Mouse (Mus musculus): ENCODE measurements around the gene Lclat1. TPM values are rescaled to one million over a fixed set of nuclear protein-coding genes. Genes with fewer than 3 reads are reported as not detected.
A peak's percentile ranks its signal among the peaks of the same experiment; 100 is the strongest.

The Lclat1 gene
- total RNA-seq, 2 experiments from 2014 or later = 15.9 to 17.4 TPM

DNA sequence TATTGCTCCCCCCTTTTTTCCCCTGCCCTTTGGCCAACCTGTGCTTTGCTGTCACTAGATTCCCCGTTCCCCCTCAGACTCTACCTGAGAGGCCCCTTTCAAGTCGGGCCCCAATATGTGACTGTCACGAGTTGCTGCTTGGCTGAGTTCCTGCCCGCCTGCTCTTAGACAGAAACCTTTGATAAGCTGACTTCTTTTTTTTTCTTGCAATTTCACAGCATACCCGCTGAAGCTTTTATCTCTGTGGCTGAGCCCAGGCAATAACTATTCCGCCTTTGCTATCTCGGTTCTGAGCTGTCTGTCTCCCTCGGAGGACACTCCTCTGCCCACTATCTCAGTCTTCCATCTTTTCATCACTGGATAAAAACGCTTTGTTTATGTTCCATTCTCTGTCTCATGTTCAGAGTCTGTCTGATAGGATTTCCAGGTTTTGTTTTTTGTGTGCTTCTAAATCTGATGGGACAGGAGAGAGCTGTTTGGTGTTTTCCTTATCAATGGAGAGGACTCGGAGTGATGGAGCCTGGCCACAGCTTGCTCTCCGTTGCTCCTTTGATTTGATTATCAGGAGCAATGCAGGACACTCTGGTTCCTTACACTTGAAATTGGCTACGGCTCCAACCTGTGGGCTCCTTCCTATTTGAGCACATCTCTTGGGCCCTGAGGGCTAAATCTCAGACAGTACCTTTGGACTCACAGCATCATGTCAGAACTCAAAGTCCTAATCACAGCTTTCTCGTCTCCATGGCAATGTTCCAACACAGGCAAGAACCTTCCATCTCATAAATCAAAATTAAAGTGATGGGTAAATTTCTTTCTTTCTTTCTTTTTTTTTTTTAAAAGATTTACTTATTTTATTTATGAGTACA is 20.5 kb upstream of the Lclat1 start:
- no peak for DNase-seq

DNA sequence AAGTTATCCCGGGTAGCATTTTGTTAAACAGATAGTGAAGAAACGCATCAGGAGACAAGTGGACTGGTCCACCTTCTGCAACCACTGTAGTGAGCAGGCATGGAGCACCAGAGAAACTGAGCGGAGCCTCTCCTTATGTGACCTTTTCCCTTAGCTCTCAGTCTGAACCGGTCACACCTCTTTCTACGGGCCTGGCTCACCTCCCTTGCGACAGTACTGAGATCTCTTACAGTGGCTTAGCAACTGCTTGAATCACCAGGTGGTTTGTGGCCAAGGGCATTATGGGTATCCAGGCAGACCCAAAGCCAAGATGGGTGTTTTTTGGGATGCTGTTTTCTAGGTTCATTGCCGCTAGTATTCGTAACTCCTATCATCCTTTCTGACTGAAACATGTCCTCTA is 16.4 kb upstream of the Lclat1 start:
- DNase-seq = no peak

DNA sequence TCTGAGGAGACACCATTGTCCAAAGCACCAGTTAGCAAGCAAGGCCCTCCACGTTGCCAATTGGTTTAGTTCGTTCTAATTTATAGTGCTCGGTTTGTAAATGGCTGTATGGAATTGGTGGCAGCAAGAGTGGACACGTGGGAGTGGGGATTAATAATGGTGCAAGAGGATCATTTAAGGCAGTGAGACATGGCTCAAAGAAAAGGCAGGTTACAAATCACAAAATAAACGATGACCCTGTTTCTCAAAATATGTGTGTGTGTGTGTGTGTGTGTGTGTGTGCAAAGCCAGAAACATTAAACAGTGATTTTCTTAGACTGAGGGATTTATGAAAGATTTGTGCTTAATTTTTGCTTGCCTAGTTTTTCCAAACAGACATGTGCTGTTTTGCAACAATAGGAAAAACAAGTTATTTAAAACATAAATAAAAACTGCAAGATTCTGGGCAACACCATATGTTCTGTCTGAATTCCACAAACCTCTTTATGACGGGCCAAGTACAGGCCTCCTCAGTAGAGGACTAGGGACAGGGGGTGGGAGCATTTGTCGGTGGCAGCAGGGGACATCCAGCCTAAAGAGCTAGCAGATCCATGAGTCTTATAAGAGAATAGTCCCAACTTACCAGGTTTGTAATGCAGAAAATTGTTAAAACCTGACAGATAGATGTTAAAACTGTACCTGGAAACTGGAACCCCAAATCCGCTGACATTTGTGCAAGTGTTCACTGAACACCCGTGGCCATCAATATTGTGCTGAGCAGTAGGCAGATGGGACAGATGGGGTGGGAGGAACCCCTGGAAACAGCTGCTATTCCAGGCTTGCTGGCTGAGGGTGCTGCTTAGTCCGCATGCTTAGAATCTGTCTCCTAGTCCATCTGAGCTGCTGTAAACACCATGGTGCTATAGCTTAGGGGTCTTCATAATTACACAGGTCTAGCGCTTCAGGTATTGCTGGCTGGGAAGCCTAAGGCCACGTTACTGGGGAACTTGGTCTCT is 15.4 kb upstream of the Lclat1 start:
- DNase-seq = no peak

DNA sequence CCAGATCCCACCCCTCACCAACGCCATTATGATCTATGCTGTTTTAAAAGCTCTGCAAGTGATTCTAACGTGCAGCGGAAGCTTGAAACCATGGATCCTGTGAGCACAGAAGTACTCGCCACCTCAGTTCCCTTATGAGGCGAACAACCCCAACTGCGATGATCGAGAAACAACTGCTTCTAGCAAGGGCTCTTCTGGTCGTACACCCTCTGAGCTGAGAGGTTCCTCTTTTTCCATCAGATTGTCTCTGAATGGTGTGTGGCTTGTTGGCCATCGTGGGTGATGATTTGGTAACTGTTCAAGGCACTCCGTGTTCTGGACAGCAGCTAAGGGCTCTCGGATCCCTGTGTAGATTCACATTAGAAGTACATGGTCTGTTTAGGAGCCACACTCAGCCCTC is 12.7 kb upstream of the Lclat1 start:
- DNase-seq = no peak

DNA sequence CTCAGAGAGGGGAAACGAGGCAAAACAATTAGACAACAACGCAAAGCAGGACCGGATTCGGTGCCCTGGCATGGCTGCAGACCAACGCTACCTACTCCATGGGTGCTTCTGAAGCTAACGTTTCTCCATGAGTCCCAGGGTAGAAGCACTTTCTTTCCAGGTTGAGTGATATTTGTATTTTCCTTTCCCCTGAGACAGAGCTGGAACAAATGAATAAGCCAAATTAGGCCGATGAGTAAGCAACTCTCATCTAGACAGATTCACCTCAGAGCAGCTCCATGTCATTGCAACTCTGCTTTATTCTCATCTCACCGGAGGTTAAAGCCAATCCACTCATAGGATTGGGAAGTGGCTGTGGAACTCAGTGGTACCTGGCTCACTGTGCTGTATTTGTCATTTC is 12.2 kb upstream of the Lclat1 start:
- no peak for DNase-seq

DNA sequence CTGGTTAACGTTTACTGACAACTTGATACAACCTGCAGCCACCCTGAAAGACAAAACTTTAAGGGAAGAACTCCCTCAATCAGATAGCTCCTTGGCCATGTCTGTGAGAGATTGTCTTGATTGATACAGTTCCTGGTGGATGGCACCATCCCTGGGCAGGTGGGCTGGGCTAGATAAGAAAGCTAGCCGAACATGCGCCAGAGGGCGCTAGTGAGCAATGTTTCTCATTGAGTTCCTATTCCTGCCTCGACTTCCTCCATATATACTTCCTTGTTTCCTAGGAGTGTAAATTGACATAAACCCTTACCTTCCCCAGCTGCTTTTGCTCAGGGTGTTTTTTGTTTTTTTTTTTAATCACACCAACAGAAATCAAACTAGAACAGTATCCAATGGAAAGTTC is 11.3 kb upstream of the Lclat1 start:
- DNase-seq = peak; percentile 42

DNA sequence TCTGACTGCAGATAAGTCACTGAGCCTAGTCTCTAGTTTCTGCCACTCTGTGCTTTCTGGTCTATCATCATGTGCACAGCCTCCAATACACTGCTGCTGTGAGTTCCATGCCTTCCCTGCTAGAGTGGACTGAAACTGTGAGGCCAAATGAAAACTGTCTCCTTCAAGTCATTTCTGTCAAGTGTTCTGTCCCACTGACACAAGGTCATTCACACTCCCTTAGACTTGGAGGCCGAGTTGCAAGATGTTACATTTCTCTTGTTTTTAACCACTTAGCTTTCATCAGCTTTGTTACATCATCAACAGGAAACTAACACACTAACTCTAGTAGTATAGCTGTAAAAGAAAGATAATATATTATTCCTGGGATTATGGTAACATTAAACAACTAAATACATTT is 9.1 kb upstream of the Lclat1 start:
- no peak for DNase-seq

DNA sequence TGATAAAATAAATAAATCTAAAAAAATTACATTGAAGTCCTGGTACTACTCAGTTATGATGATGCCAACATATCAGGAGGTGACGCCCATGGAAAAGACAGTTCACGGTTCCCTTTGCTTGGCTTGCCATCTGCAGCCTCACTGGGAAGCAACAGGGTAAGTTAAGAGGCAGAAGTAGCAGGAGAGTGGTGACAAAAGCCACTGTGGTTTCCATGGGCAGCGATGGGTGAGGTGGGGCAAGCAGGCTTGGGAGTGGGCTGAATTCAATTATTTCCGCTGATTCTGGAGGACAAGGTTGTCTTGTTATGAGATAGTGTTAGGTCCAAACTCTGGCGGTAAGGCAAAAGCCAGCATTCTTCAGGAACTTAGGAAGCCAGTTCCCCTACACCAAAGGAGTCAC is 7.4 kb upstream of the Lclat1 start:
- no peak for DNase-seq

DNA sequence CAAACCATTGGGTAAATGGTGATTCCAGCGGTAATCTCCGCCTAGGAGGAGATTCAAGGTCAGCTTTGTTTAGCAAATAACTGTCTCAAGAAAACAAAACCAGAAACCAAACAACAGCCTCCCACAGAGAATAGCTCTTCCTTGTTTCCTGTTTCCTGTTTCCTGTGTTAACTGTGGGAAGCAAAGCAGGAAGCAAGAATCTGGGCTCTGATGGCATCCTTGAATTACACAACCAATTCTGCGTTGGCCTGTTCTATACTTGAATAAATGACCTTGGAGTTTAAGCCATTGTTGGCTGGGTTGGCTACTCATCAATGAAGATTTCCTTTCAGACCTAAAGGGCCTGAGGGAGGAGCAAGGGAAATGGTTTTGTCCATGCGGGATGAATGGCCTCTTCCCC is 5.2 kb upstream of the Lclat1 start:
- DNase-seq = no peak

DNA sequence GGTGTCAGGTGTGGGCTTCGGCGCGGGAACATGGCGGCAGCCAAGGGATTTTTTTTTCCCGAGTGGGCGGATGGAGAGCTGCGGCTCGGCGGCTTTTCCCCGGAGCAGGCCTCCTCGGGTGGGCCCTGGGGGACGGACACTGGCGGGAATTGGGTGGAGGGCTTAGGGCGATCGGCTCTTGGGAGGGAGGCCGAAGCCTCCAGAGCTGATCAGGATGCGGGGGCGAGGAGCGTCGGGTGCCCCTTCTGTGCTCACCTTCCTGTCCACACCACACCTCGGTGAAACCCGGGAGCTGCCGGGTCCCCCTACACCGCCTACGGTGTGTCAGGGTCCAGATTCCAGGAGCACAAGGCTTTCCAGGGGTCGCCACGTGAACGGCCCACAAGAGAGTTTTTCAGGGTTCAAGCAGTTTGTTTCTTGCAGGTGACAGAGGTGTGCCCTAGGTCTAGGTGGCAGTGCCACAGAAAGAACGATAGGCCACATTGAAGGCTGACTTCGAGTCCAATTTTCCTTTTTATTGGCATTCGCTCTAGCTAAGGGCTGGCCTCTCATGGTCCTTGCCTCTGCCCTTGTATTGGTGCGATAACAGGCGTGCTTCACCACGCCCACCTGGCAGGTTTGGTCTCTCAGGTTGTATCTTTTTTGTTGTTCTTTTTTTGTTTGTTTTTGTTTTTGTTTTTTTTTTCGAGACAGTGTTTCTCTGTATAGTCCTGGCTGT is 544 bp downstream of the Lclat1 start:
- no peak for DNase-seq

DNA sequence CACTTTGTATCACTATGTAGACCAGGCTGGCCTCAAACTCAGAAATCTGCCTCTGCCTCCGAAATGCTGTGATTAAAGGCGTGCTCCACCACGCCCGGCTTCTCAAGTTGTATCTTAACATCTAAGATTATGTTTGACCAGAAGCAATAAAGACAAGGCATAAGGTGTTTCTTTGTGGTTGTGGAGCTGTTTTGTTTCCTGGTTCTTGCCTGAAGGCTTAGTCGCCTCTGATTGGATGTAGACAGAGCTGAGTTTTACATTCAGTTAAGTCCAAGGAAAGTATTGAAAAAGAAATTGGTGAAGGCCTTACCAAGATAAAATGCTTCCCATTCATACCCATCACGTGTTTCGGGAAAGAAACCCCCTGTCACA is 1.1 kb downstream of the Lclat1 start:
- no peak for DNase-seq

DNA sequence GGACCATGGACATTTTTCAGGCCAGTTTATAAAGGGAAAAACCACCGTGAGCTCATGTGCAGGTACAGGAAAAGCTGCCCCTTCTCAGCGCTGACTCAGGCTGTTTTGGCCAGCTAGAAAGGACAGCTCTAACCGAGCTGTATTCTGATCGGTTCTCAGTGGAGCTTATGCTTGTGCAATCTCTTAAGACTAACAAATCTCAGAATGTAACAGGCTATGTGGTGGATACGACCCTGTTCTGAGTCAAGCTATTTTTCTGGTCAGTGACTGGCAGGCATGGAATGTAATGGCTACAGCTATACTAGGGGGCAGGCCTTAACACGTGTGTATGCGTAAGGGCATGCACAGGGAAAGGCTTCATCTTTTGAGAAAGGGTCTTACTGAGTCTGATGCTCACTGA is 4.3 kb downstream of the Lclat1 start:
- DNase-seq = no peak

DNA sequence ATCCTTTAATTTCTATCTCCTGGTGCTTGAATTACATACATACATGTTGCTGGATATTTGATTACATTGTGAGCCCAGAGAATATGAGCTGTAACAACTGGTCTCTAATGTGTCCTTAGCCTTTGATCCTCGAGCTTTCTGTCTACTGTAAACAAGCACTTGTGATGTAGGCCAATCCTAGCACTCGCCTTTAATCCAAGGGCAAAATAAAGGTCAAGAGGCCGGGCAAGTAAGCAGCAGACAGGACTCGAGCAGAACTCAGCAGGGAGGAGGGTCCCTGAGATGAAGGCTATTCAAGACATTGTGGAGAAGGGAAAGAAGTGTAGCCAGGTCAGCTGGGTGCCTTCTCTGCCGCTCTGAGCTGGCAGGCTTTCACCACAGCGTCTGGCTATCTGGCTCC is 4.8 kb downstream of the Lclat1 start:
- DNase-seq = no peak

DNA sequence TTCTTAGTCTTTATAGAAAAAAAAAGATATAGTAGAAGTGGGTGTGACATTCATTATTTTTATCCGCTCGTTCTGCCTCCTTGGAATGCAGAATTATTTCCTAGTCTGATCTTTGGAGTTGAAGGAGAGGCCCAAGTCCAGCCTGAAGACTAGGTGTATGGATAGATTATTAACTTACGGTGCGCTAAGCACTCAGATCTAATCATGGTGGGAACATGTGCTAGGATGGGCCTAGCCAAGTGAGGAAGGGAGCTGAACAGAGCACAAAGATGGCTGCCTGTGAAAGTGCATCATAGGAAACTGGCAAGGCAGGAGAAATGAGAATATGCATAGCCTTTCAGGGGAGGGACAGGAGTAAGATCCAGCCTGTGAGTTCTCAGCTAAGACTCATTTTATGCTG is 5.4 kb downstream of the Lclat1 start:
- DNase-seq = no peak

DNA sequence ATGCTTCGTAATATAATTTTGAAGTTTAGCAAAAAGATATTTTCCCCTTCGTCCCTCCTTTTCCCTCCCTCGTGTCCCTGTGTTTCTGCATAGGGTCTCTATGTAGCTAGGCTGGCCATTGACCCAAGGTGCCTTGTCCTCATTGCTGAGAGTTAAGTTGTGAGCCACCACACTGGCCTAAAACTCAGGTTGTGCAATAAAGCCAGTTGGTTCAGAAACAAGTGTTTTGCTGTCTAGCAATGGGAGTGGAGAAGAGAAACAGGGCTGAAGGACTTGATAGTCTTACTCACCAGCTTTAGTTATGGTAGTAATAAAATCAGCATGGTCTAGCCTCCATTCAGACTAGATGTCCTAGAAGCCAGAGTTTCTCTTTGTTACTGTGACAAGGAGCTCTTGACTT is 10.3 kb downstream of the Lclat1 start:
- DNase-seq = no peak

DNA sequence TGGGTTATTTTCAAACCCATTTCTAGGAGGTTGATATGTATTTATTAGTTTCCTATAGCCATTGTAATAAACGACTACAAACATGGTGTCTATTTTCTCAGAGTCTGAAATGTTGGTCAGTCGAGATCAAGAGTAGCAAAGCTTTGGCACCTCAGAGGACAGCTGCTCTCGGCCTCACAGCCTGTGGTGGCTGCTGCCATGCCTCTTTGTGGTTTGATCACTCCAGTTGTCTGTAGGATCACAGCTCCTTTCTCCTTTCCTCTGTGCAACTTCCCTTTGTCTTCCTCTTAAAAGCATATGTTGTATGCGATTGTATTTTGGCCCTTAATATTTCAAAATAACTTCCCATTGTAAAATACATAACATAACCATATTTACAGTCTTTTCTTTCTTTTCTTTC is 10.9 kb downstream of the Lclat1 start:
- DNase-seq = no peak

DNA sequence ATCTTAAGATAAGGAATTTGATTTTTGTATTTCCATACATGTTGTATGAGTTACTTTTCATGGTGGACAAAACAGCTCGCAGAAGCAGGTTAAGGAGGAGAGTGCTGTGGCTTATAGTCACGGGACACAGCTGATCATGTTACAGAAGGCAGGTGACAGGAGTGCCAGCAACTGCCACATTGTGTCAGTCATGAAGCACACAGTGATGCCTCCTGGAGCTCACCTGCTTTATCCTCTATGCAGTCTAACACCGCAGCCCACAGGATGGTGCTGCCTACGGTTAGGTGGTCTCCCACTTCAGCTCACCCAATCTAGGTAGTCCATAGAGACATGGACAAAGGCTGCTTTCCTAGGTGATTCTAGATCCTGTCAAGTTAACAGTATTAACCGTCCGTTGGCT is 11.4 kb downstream of the Lclat1 start:
- no peak for DNase-seq

DNA sequence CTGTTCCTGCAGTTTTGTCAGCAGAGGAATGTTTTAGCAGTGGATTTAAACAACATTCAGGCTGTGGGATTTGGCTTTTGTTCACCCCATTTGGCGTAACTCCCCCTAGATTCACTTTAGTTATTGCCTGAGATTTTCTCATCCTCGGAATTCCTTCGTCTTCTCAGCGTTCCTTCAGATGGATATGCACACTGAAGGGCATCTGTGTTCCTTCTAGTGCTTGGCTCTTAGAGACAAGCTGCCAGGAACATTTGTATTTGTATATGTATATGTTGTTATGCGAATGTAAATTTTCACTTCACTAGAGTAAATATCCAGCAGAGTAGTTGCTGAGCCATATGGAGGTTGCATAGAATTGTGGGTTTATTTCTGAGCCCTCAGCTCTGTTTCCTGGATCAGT is 12.8 kb downstream of the Lclat1 start:
- DNase-seq = no peak

DNA sequence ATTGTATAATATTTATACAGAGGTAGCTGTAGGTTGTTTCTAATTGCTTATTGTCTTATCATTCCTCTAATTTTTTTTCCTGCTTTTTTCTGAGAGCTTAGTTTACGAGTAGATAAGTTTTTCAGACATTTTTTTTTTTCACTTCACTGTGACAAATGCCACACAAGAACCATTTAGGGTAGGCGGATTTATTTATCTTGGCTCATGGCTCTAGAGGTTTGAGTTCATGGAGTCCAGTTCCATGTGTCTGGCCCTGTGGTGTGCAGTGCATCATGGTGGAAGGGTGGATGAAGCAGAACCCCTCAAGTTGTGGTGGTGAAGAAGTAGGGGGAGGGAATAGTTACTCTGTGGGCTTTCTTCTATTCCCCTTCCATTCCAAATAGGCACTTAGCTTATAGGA is 13.9 kb downstream of the Lclat1 start:
- DNase-seq = no peak

DNA sequence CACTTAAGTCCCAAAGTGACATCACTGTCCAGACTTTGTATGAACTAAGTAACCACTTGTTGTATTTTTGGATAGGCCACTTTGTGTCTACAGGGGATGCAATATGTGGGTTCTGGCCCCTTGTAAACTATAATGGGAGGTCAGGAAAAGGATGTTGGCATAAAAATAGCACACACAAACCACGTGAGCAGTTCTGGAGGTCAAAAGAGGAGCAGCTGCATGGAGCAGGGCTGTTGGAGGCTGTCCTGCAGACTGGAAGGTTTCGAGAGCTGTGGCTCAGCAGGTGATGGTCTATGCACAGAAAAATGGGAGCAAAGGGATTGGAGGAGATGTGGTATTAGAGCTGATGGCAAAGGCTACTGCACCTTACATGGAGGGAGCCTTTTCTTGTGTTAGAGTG is 18.6 kb downstream of the Lclat1 start:
- DNase-seq = no peak

DNA sequence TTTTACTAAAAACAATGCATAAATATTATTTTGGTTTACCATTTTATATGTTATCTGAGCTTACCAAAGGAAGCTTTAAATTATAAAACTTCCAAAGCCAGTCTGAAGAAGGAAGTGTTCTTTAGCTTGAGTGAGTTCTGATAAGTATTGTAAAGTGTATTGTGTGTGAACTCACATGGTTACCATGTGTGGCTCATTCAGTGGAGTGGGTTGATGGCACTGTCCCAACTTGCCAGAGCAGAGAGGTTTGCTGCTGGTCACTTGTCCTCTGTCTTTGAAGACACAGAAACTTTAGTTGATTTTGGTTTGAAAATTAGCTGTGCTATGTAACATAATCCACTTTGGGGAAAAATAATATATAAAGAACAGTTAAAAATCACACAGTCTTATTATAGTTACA is 19.1 kb downstream of the Lclat1 start:
- DNase-seq = no peak

DNA sequence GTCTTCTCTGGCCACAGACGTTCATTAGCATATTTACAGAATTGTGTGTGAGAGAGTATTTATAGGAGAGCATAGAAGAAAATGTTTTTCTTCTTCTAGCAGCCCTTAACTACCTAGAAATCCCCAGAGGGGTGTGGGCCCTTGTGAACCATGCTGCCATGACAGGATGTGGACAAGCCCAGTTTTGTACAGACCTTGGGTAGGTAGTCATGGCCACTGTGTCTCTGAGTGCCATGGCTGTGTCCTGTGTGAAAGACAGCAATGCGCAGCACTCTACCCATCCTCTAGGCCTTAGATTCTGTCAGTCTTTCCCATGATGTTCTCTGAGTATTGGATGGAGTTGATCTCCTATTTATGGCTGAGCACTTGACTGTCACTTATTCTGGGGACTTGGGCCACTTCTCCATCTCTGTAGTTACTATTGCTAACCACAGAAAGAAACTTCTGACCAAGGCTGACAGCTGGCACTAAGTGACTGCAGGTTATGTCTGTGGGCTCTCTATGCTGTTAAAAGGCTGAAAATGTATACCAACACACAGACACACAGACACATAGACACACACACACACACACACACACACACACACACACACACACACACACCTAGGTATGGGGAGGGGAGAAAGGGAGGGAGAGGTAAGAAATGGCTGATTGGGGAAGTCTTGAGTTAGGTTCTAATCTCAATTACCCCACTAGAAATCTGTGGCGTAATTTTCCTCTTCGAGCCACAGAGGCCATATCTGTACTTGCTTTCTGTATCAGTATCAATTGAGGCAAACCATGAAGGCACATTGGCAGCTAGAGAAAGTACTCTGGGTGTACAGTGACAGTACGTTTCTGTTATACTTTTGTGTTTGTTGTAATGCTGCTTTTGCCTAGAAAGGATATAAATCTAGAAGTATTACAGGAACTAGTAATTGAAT is 29.0 kb downstream of the Lclat1 start:
- DNase-seq = no peak

All from gastrocnemius, postnatal 10 days (tissue).